Mouse (Mus musculus) erythroblast, adult 5-6 weeks (primary cell): ENCODE results near the gene Art5. TPM values are rescaled to one million over a fixed set of nuclear protein-coding genes. Genes with fewer than 3 reads are reported as not detected.

Source experiments
- ATAC-seq: replicated peaks from 2 replicates; pipeline ENCODE4 v1.8.0; 2016; ENCODE audit warnings: moderate number of reproducible peaks, mild to moderate bottlenecking, moderate TSS enrichment, inconsistent platforms; ENCODE audit not compliant: poor library complexity, low FRiP score, severe bottlenecking
- total RNA-seq, 2 experiments: library from RNA; stranded (forward) in 1 of 2; stranded (reverse) in 1 of 2; fragments of 150-400 nt in 1 of 2; fragments of 200-764, 138-1000 nt in 1 of 2; gene quantifications; 2 replicates each; pipeline versions ENCODE4 v1.2.3 to v1.2.4; 2015 to 2017; ENCODE audit warnings: low replicate concordance in 2 of 2

Gene Art5
- total RNA-seq (2015; ENCODE audit: low replicate concordance): not detected in 2 replicates
- not detected in 2 replicates for total RNA-seq (2017; ENCODE audit: low replicate concordance)

- ATAC-seq: no peak
These were observed at the start of gene Art5 for GRCm38 (mm10) chr7:102109171-102109570. Gene Art5, minus strand, starts transcription at chr7:102109489.

GRCm38 (mm10) chr7:102153691-102154090 lies 44.4 kb upstream of the Art5 start:
- ATAC-seq: no peak

DNA sequence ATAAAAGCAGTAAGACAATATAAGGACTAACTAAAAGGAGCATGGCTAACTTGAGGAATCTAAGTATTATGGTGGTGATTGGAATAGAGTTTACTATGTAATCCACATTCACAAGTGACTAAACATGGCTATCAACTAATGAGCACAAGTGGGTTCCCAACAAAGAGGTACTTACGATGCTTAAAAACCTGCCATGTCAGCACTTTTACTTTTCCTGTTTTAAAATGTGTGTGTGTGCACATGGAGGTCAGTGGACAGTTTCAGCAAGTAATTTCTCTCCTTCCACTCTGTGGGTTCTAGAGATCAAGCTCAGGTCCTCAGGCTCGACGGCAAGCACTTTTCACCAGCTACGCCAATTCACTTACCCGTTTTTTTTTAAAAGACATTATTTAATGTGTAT lies 28.6 kb upstream of the Art5 start:
- no peak for ATAC-seq

- peak; percentile 81 for ATAC-seq
These were observed 28.2 kb upstream of the Art5 start for GRCm38 (mm10) chr7:102137464-102137863.

- ATAC-seq: no peak
These were observed 23.1 kb upstream of the Art5 start for GRCm38 (mm10) chr7:102132395-102132794.

DNA sequence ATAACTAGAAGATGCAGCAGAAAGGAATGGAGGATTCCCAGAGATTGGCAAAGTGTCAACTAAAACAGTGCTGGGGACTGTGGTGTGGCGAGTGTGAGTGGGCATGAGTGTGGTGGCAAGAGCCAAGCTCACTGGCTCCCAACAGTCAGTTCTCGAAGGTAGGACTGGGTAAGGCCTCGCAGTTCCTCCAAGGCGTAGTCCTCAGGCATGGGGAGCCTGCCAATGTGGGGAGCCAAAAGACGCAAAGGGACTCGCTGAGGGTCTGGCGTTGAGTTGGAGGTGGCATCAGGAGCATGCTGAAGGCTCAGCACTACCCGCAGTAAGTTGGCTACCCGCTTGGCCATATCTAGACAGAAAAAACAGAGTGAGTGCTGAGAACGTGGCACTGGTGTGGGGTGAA lies 11.0 kb upstream of the Art5 start:
- no peak for ATAC-seq

DNA sequence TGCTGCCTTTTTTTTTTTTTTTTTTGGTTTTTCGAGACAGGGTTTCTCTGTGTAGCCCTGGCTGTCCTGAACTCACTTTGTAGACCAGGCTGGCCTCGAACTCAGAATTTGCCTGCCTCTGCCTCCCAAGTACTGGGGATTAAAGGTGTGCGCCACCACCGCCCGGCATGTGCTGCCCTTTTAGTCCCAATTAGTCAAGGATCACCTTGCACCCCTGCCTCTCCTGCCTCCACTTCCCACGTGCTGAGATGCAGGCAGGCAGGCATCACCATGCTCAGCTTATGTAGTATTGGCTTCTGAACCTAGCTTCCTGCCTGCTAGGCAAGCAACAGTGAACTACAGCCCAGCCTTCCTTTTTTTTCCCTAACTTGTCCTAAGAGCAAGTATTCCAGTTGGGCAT lies 8.1 kb upstream of the Art5 start:
- no peak for ATAC-seq

- no peak for ATAC-seq
These were observed 7.5 kb upstream of the Art5 start, which contains the start of gene Chrna10 for GRCm38 (mm10) chr7:102116579-102117331. Gene Chrna10, minus strand, starts transcription at chr7:102116828.

DNA sequence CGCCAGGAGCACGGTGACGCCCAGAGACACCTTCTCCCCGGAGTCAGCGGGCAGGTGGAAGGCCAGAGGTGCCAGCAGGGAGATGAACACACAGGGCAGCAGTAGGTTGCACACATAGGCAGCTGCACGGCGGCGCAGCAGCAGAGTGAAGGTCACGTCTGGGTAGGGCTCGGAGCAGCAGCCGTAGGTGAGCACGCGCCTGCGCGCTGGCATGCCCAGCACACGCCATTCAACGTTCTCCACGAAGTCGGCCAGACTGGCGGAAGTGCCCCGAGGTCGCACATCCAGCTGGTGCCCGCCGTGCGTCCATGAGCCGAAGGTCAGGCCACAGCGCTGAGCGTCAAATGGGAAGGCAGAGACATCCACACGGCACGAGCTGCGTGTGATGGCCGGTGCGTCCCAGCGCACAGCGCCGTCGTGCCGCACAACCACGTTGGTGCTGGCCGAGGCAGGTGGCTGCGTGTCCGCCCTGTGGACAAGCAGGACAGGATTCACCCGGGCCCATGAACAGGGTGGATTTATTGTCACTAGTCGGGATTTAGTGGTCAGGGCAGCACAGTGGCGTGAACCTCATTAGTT lies 4.0 kb upstream of the Art5 start:
- ATAC-seq: no peak

GRCm38 (mm10) chr7:102109746-102110145 lies 457 bp upstream of the Art5 start:
- no peak for ATAC-seq

DNA sequence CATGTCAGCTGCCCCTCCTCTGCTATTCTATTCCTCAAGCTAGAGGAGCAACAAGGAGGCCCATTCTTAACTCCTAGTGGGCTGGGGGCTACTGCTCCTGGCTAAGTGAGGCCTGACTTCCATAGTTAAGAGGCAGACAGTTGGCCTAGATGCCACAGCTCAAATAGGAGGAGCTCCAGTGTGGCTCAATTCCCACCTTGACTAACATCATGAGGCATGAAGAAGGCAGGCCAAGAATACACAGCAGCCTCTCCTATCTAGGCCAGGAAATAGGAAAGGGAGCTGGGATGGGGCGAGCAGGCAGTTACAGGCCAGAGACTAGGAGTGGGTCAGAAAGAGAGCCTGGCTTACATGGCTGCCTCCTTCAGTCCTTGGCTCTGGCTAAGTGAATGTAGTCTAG lies 1.1 kb downstream of the Art5 start:
- ATAC-seq: no peak

- no peak for ATAC-seq
These were observed 2.6 kb downstream of the Art5 start for GRCm38 (mm10) chr7:102106700-102107141.

DNA sequence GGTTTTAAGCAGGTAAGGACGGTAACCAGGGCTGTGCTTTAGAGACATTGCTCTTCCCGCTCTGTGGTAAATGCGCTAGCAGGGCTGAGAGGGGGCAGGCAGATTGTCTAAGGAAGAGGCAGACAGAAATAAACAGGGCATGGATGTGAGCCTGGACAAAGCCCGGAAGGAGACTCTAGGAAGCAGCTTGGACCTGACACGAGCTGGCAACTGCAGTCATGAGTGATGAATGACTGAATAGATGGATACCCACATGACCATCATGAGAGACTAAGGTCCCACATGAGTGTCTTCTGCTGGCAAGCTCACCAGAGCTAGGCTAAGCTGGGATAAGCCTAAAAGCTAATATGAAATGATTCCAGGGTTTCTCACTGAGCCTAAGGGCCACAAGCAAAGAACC lies 5.2 kb downstream of the Art5 start:
- no peak for ATAC-seq

DNA sequence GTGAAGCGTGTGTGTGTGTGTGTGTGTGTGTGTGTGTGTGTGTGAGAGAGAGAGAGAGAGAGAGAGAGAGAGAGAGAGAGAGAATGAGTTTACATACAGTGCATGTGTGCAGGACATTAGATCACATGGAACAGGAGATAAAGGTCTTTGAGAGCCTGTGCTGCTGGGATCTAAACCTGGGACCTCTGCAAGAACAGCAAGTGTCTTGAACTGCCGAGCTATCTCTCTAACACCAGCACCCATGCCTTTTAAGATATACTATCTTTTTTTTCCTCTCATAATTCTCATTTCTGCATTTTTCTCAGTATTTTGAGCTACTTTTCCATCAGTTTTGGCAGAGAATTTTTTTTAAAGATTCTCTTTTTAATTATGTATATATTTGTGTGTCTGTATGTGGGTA lies 5.7 kb downstream of the Art5 start:
- no peak for ATAC-seq

- no peak for ATAC-seq
These were observed 6.6 kb downstream of the Art5 start for GRCm38 (mm10) chr7:102102696-102103095.

GRCm38 (mm10) chr7:102102241-102102640 lies 7.0 kb downstream of the Art5 start:
- no peak for ATAC-seq

DNA sequence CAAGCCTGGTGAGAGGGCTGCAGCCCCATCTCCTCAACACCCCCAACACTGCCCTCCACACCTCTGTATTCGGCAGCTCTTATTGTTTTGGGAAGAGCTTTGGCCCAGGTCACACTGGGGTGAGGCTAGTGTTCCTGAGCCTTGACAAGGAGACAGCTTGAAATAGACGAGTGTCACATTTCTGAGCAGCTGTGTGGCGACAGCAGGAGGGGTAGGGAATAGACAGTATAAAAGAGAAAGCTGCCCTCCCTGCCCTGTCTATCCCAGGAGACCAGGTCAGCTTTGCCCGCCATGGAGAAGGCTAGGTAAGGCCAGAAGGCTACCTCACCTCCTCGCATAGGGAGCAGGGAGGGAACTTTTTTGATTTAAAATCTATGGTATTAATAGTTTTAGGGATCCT lies 7.8 kb downstream of the Art5 start, which contains the start of gene Art1:
TSS of gene Art1 (plus strand) at position 257 of the 400 bp plus-strand sequence.
- no peak for ATAC-seq

- ATAC-seq: no peak
These were observed 8.4 kb downstream of the Art5 start for GRCm38 (mm10) chr7:102100868-102101267.

- ATAC-seq: 0 out of 2 replicates have a peak, but pooled peaks have one; percentile 32
These were observed 9.3 kb downstream of the Art5 start for GRCm38 (mm10) chr7:102099760-102100661.

GRCm38 (mm10) chr7:102087336-102087735 lies 22.0 kb downstream of the Art5 start:
- ATAC-seq: no peak
